Mouse (Mus musculus) heart, postnatal 0 days (tissue): ENCODE results near the gene Baz2b. TPM values are rescaled to one million over a fixed set of nuclear protein-coding genes. Genes with fewer than 3 reads are reported as not detected.
"Not testable (repeated sequence)": the region's sequence is repeated elsewhere in the genome, so short reads cannot be mapped to it uniquely, and the experiment has no call there.

ENCODE experiments used
- ATAC-seq: fragments of 200-750 bp; cut with Nextera tagmentation; 2 replicates; pipeline ENCODE4 v1.8.0; 2017; ENCODE audit warnings: low read depth, moderate number of reproducible peaks, moderate library complexity; ENCODE audit not compliant: insufficient read depth
- DNase-seq: peaks from one replicate; pipeline ENCODE4 v3.0.0-alpha.2; 2016; ENCODE audit warnings: low spot score
- H3K27ac ChIP-seq: fragments of 300-500 bp; sonication (generic); 2 replicates; pipeline ENCODE4 v1.5.1; 2014; ENCODE audit warnings: low read depth, mild to moderate bottlenecking
- H3K27me3 ChIP-seq: fragments of 300-500 bp; sonication (generic); 2 replicates; pipeline ENCODE4 v1.6.1; 2014; ENCODE audit warnings: low read length, mixed read lengths; ENCODE audit not compliant: control insufficient read depth, insufficient read depth
- H3K36me3 ChIP-seq: fragments of 300-500 bp; sonication (generic); replicated peaks from 2 replicates; pipeline ENCODE4 v1.6.1; 2014; ENCODE audit warnings: low read length, mixed read lengths; ENCODE audit not compliant: control insufficient read depth, insufficient read depth
- H3K4me1 ChIP-seq: fragments of 300-500 bp; sonication (generic); 2 replicates; pipeline ENCODE4 v1.6.1; 2014; ENCODE audit warnings: antibody characterized with exemption; ENCODE audit not compliant: control insufficient read depth, insufficient read depth
- H3K4me2 ChIP-seq: fragments of 300-500 bp; sonication (generic); 2 replicates; pipeline ENCODE4 v1.6.1; 2014; ENCODE audit warnings: low read depth, mild to moderate bottlenecking, low read length, moderate library complexity
- H3K4me3 ChIP-seq: fragments of 300-500 bp; sonication (generic); 2 replicates; pipeline ENCODE4 v1.5.1; 2014; ENCODE audit warnings: low read depth, low read length
- H3K9ac ChIP-seq: fragments of 300-500 bp; sonication (generic); replicated peaks from 2 replicates; pipeline ENCODE4 v1.6.1; 2014; ENCODE audit warnings: low read depth, low read length, mixed read lengths
- H3K9me3 ChIP-seq: fragments of 300-500 bp; sonication (generic); replicated peaks from 2 replicates; pipeline ENCODE4 v1.6.1; 2016; ENCODE audit warnings: low read length; ENCODE audit not compliant: control insufficient read depth
- CTCF ChIP-seq: IDR thresholded peaks from 2 replicates; pipeline ENCODE4 v1.5.1; 2016; ENCODE audit warnings: antibody characterized with exemption, control low read depth, low read depth
- EP300 ChIP-seq: IDR thresholded peaks from 2 replicates; pipeline ENCODE4 v1.6.1; 2016; ENCODE audit warnings: antibody characterized with exemption, low read depth
- WGBS: fragments of 180-500 bp; shearing (Covaris S2); extraction: QIAGEN DNeasy Blood & Tissue Kit; methylation state at CpG from one replicate; pipeline ENCODE4 v1.1.7; 2014; 5-methylcytosine and 5-hydroxymethylcytosine counted together
- polyA plus RNA-seq: library from polyadenylated mRNA; unstranded; fragments of >200 nt; fragmentation: Nextera tagmentation; extraction: Ambion mirVana; gene quantifications from 2 replicates; pipeline ENCODE4 v1.2.1, GENCODE M21; 2015
- total RNA-seq: library from RNA; depleted of rRNA; stranded (reverse); fragments of >200 nt; gene quantifications from 2 replicates; pipeline ENCODE4 v1.2.3, GENCODE M21; 2014; ENCODE audit warnings: low replicate concordance

Baz2b gene
- total and polyA plus RNA-seq, 2 experiments from 2014 or later, result 40.3 to 46.2 TPM

DNA sequence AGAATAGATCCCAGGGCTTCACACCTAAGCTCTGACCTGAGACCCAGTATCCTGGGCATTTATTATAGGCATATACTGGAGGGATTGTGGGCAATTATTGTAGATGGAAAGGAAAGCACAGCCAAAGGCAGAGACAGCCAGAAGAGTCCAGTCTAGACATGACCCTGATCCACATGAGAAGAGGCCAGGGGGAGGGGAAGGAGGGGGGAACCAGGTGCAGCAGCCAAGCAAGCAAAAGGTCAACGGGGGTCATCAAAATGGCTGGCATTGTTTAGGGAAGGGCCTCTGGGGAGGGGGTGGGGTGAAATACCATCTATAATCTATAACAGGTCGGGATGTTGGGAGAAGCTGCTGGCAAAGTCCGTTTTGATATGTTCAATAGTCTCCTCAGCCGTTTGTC lies 128.8 kb downstream of the Baz2b start:
- Histone ChIP-seq H3K4me3 (no peak overlapping the region), H3K9me3 (no peaks in the 10 kb centered on the region), H3K9ac (no peak overlapping the region), H3K27ac (no peak overlapping the region), H3K4me1 (peaks cover 22% of the 10 kb centered on the region), H3K4me2 (no peak overlapping the region), H3K27me3 (no peaks in the 10 kb centered on the region), H3K36me3 (no peaks in the 10 kb centered on the region)
- DNase-seq (no peak), ATAC-seq (no peak)
- TF ChIP-seq EP300 (no peak), CTCF (no peak)
- 60% methylated on average over 4 of the region's 4 CpGs for WGBS

- DNase-seq (no peak), ATAC-seq (no peak)
- Histone ChIP-seq H3K9ac (no peak overlapping the region), H3K9me3 (no peaks in the 10 kb centered on the region), H3K36me3 (0 out of 2 replicates have a peak, but pooled peaks cover 3% of the 10 kb centered on the region), H3K27ac (no peak overlapping the region), H3K27me3 (no peaks in the 10 kb centered on the region), H3K4me1 (peaks cover 9% of the 10 kb centered on the region), H3K4me3 (no peak overlapping the region), H3K4me2 (no peak overlapping the region)
- TF ChIP-seq EP300 (no peak), CTCF (no peak)
- 80% methylated on average over 9 of the region's 9 CpGs for WGBS
Observed at GRCm38 (mm10) chr2:60077631-60078030, 132.0 kb downstream of the Baz2b start.

- H3K36me3 ChIP-seq, result 0 out of 2 replicates have a peak, but pooled peaks cover 3% of the 10 kb centered on the region
- ATAC-seq, result no peak
- peak overlapping the region; percentile 15; the same call in 1 of the 2 replicates for H3K4me2 ChIP-seq
- no peaks in the 10 kb centered on the region for H3K27me3 ChIP-seq
- no peaks in the 10 kb centered on the region for H3K9me3 ChIP-seq
- no peak for DNase-seq
- no peak overlapping the region for H3K4me3 ChIP-seq
- H3K9ac ChIP-seq, result no peak overlapping the region
- 57% methylated on average over 7 of the region's 7 CpGs for WGBS
- TF ChIP-seq EP300 (no peak), CTCF (no peak)
- H3K27ac ChIP-seq, result peak overlapping the region; percentile 61; the same call in 1 of the 2 replicates
- H3K4me1 ChIP-seq, result peaks cover 7% of the 10 kb centered on the region
Observed at GRCm38 (mm10) chr2:60076800-60077199, 132.8 kb downstream of the Baz2b start.

DNA sequence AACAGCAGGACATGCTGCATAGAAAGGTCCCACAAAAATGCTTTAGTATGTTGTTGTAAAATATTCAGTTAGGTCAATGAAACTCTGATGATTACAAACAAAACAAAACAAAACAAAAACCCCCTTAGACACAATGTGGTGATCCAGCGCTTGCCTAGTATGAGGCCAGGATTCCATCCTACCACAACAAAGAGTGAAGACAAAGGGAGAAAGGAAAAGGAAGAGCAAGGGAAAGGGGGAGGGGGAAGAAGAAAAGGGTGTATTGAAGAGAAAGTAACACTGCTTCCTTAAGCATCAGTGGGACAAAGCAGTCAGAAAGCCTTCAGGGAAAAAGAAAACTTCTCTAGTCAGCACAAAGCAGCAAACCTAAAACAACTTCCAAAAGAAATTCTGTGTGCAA lies 133.6 kb downstream of the Baz2b start:
- no peaks in the 10 kb centered on the region for H3K9me3 ChIP-seq
- TF ChIP-seq EP300 (no peak), CTCF (no peak)
- H3K4me1 ChIP-seq, result peaks cover 5% of the 10 kb centered on the region
- H3K27me3 ChIP-seq, result no peaks in the 10 kb centered on the region
- 47% methylated on average over 1 of the region's 1 CpGs for WGBS
- H3K4me2 ChIP-seq, result no peak overlapping the region
- H3K36me3 ChIP-seq, result 0 out of 2 replicates have a peak, but pooled peaks cover 3% of the 10 kb centered on the region
- ATAC-seq, result no peak
- no peak overlapping the region; the same call in 1 of the 2 replicates for H3K27ac ChIP-seq
- no peak overlapping the region for H3K4me3 ChIP-seq
- DNase-seq, result no peak
- no peak overlapping the region for H3K9ac ChIP-seq

DNA sequence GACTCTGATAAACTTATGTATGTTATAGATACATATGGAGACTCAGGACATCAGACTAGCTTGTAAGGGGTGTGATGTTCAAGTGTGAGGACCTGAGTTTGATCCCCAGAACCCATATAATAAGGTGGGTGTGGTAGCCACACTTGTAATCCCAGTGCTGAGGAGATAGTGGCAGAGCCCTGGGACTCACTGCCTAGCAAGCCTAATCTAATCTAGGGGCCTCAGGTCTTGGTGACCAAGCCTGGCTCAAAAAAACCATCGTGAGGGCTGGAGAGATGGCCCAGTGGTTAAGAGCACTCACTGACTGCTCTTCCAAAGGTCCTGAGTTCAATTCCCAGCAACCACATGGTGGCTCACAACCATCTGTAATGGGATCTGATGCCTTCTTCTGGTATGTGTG lies 135.8 kb downstream of the Baz2b start:
- H3K4me1 ChIP-seq, H3K4me2 ChIP-seq, H3K4me3 ChIP-seq, H3K9me3 ChIP-seq, ATAC-seq, DNase-seq, H3K9ac ChIP-seq, H3K36me3 ChIP-seq, H3K27ac ChIP-seq, H3K27me3 ChIP-seq: not testable (repeated sequence)
- WGBS, result 43% methylated on average over 1 of the region's 1 CpGs

GRCm38 (mm10) chr2:60071813-60072212 lies 137.8 kb downstream of the Baz2b start:
- WGBS, result 44% methylated on average over 8 of the region's 8 CpGs
- Histone ChIP-seq H3K4me3 (no peak overlapping the region), H3K36me3 (0 out of 2 replicates have a peak, but pooled peaks cover 6% of the 10 kb centered on the region), H3K27me3 (no peaks in the 10 kb centered on the region), H3K4me1 (no peaks in the 10 kb centered on the region), H3K9me3 (no peaks in the 10 kb centered on the region), H3K9ac (no peak overlapping the region), H3K27ac (0 out of 2 replicates have a peak overlapping the region, but pooled peaks have one; percentile 35), H3K4me2 (no peak overlapping the region)
- TF ChIP-seq CTCF (no peak), EP300 (no peak)
- no peak for DNase-seq
- peak; percentile 60 for ATAC-seq
